Mouse (Mus musculus) MEL (cell line): ENCODE measurements at regions not wholly inside any gene's neighbourhood (a gene's known extent, or its start where the extent isn't known, plus 50 kb on each side); places are given as distances from the start of the nearest gene placed in this dataset.

ENCODE experiments used
- DNase-seq: peaks from one replicate; pipeline ENCODE4 v3.0.0; 2011; ENCODE audit warnings: low read depth, low spot score
- H3K27ac ChIP-seq: 2 replicates; pipeline ENCODE4 v1.5.1; 2012; ENCODE audit warnings: low read depth, mild to moderate bottlenecking, control low read depth, low read length, moderate library complexity; ENCODE audit not compliant: control insufficient read depth
- H3K27me3 ChIP-seq, 2 experiments: fragments of 150-350 bp in 1 of 2; sonication (generic) in 1 of 2; 2 replicates each; pipeline ENCODE4 v1.6.1; 2012; ENCODE audit warnings: low read length in 2 of 2, mild to moderate bottlenecking in 2 of 2, improper control_type of control experiment in 1 of 2, moderate library complexity in 1 of 2; ENCODE audit not compliant: insufficient read depth in 2 of 2, control insufficient read depth in 1 of 2
- H3K36me3 ChIP-seq, 2 experiments: 2 replicates each; pipeline ENCODE4 v1.6.1; 2012 to 2014; ENCODE audit warnings: low read length in 2 of 2, improper control_type of control experiment in 1 of 2, inconsistent platforms in 1 of 2, mild to moderate bottlenecking in 1 of 2; ENCODE audit not compliant: insufficient read depth in 2 of 2, control insufficient read depth in 1 of 2
- H3K4me1 ChIP-seq, 2 experiments: fragments of 150-350 bp in 1 of 2; sonication (generic) in 1 of 2; 2 replicates each; pipeline ENCODE4 v1.6.1; 2012; ENCODE audit warnings: low read length in 2 of 2, improper control_type of control experiment in 1 of 2, mild to moderate bottlenecking in 1 of 2; ENCODE audit not compliant: insufficient read depth in 2 of 2, control insufficient read depth in 1 of 2
- H3K4me3 ChIP-seq, 2 experiments: fragments of 150-350 bp in 1 of 2; sonication (generic) in 1 of 2; 2 replicates each; pipeline ENCODE4 v1.5.1; 2012; ENCODE audit warnings: low read depth in 2 of 2, low read length in 2 of 2, mild to moderate bottlenecking in 2 of 2, moderate library complexity in 2 of 2, control low read depth in 1 of 2, improper control_type of control experiment in 1 of 2; ENCODE audit not compliant: control insufficient read depth in 1 of 2, insufficient read depth in 1 of 2
- H3K79me2 ChIP-seq: 2 replicates; pipeline ENCODE4 v1.6.1; 2012; ENCODE audit warnings: mild to moderate bottlenecking, low read length, moderate library complexity; ENCODE audit not compliant: control insufficient read depth, poor library complexity, insufficient read depth
- H3K9ac ChIP-seq: 2 replicates; pipeline ENCODE4 v1.6.1; 2012; ENCODE audit warnings: low read depth, mild to moderate bottlenecking, control low read depth, low read length, moderate library complexity; ENCODE audit not compliant: control insufficient read depth, poor library complexity, severe bottlenecking
- H3K9me3 ChIP-seq: fragments of 150-350 bp; sonication (generic); replicated peaks from 2 replicates; pipeline ENCODE4 v1.6.1; 2012; ENCODE audit warnings: mild to moderate bottlenecking, low read length, improper control_type of control experiment, moderate library complexity; ENCODE audit not compliant: insufficient read depth
- BHLHE40 ChIP-seq: IDR thresholded peaks from 2 replicates; pipeline ENCODE4 v1.6.1; 2012; ENCODE audit warnings: low read depth, mild to moderate bottlenecking, inconsistent platforms, low read length, improper control_type of control experiment, borderline replicate concordance
- CHD1 ChIP-seq: IDR thresholded peaks from 2 replicates; pipeline ENCODE4 v1.6.1; 2012; ENCODE audit warnings: low read depth, mild to moderate bottlenecking, inconsistent platforms, low read length, improper control_type of control experiment
- CTCF ChIP-seq, 3 experiments: IDR thresholded peaks in 2 of 3; conservative IDR thresholded peaks in 1 of 3; 2 replicates each; pipeline ENCODE4 v1.5.1; 2011 to 2012; ENCODE audit warnings: low read length in 3 of 3, low read depth in 2 of 3, mild to moderate bottlenecking in 2 of 3, improper control_type of control experiment in 1 of 3, inconsistent platforms in 1 of 3, mixed read lengths in 1 of 3, moderate library complexity in 1 of 3; ENCODE audit not compliant: control insufficient read depth in 1 of 3, insufficient read depth in 1 of 3, poor library complexity in 1 of 3, severe bottlenecking in 1 of 3
- E2F4 ChIP-seq: IDR thresholded peaks from 2 replicates; pipeline ENCODE4 v1.6.1; 2011; ENCODE audit warnings: low read depth, low read length, improper control_type of control experiment, borderline replicate concordance
- ELF1 ChIP-seq: IDR thresholded peaks from 2 replicates; pipeline ENCODE4 v1.6.1; 2014; ENCODE audit warnings: low read depth, mild to moderate bottlenecking, inconsistent platforms, low read length, improper control_type of control experiment, moderate library complexity
- EP300 ChIP-seq, 2 experiments: IDR thresholded peaks; 2 replicates each; pipeline ENCODE4 v1.6.1; 2011; ENCODE audit warnings: improper control_type of control experiment in 2 of 2, low read length in 2 of 2, low read depth in 1 of 2, mild to moderate bottlenecking in 1 of 2
- GABPA ChIP-seq: IDR thresholded peaks from 2 replicates; pipeline ENCODE4 v1.6.1; 2012; ENCODE audit warnings: low read depth, mild to moderate bottlenecking, inconsistent platforms, low read length, improper control_type of control experiment, moderate library complexity
- JUND ChIP-seq: IDR thresholded peaks from 2 replicates; pipeline ENCODE4 v1.6.1; 2011; ENCODE audit warnings: low read depth, mild to moderate bottlenecking, improper control_type of control experiment, low read length
- MAFK ChIP-seq: IDR thresholded peaks from 2 replicates; pipeline ENCODE4 v1.6.1; 2011; ENCODE audit warnings: low read depth, mild to moderate bottlenecking, low read length, improper control_type of control experiment, borderline replicate concordance
- MAX ChIP-seq: IDR thresholded peaks from 2 replicates; pipeline ENCODE4 v1.6.1; 2011; ENCODE audit warnings: low read length, improper control_type of control experiment
- MAZ ChIP-seq: IDR thresholded peaks from 2 replicates; pipeline ENCODE4 v1.6.1; 2012; ENCODE audit warnings: low read depth, mild to moderate bottlenecking, inconsistent platforms, low read length, improper control_type of control experiment
- MEF2A ChIP-seq: IDR thresholded peaks from 2 replicates; pipeline ENCODE4 v1.6.1; 2014; ENCODE audit warnings: low read depth, mild to moderate bottlenecking, inconsistent platforms, low read length, improper control_type of control experiment; ENCODE audit not compliant: poor library complexity, insufficient replicate concordance, severe bottlenecking; ENCODE audit errors: extremely low read depth
- MXI1 ChIP-seq: IDR thresholded peaks from 2 replicates; pipeline ENCODE4 v1.6.1; 2011; ENCODE audit warnings: mild to moderate bottlenecking, low read depth, low read length, improper control_type of control experiment
- POLR2A ChIP-seq, 2 experiments: IDR thresholded peaks; 2 replicates each; pipeline ENCODE4 v1.6.1; 2011 to 2012; ENCODE audit warnings: low read length in 2 of 2, mild to moderate bottlenecking in 2 of 2, control low read depth in 1 of 2, improper control_type of control experiment in 1 of 2, low read depth in 1 of 2, moderate library complexity in 1 of 2; ENCODE audit not compliant: control insufficient read depth in 1 of 2, insufficient read depth in 1 of 2, poor library complexity in 1 of 2
- POLR2AphosphoS2 ChIP-seq: IDR thresholded peaks from 2 replicates; pipeline ENCODE4 v1.6.1; 2011; ENCODE audit warnings: low read length, improper control_type of control experiment
- POLR2AphosphoS5 ChIP-seq: IDR thresholded peaks from 2 replicates; pipeline ENCODE4 v1.6.1; 2012; ENCODE audit warnings: low read depth, borderline replicate concordance, mild to moderate bottlenecking, inconsistent platforms, low read length, moderate library complexity, mixed read lengths
- RAD21 ChIP-seq: IDR thresholded peaks from 2 replicates; pipeline ENCODE4 v1.6.1; 2011; ENCODE audit warnings: mild to moderate bottlenecking, low read depth, low read length, improper control_type of control experiment
- RCOR1 ChIP-seq: IDR thresholded peaks from 2 replicates; pipeline ENCODE4 v1.6.1; 2012; ENCODE audit warnings: low read depth, mild to moderate bottlenecking, inconsistent platforms, low read length, improper control_type of control experiment
- SIN3A ChIP-seq: IDR thresholded peaks from 2 replicates; pipeline ENCODE4 v1.6.1; 2012; ENCODE audit warnings: low read length, improper control_type of control experiment, inconsistent platforms
- TAL1 ChIP-seq: IDR thresholded peaks from 2 replicates; pipeline ENCODE4 v1.6.1; 2012; ENCODE audit warnings: mild to moderate bottlenecking, inconsistent platforms, low read length, moderate library complexity, mixed read lengths
- TBP ChIP-seq: IDR thresholded peaks from 2 replicates; pipeline ENCODE4 v1.8.0; 2011; ENCODE audit warnings: low read depth, low read length, improper control_type of control experiment
- UBTF ChIP-seq: IDR thresholded peaks from 2 replicates; pipeline ENCODE4 v1.6.1; 2012; ENCODE audit warnings: low read depth, mild to moderate bottlenecking, inconsistent platforms, low read length, improper control_type of control experiment, moderate library complexity, borderline replicate concordance; ENCODE audit not compliant: insufficient read depth
- USF2 ChIP-seq, 2 experiments: IDR thresholded peaks; 2 replicates each; pipeline ENCODE4 v1.6.1; 2011 to 2012; ENCODE audit warnings: improper control_type of control experiment in 2 of 2, low read length in 2 of 2, borderline replicate concordance in 1 of 2, inconsistent platforms in 1 of 2, low read depth in 1 of 2, mild to moderate bottlenecking in 1 of 2; ENCODE audit not compliant: insufficient read depth in 1 of 2
- ZC3H11A ChIP-seq: IDR thresholded peaks from 2 replicates; pipeline ENCODE4 v1.6.1; 2012; ENCODE audit warnings: low read depth, mild to moderate bottlenecking, inconsistent platforms, low read length, improper control_type of control experiment
- ZMIZ1 ChIP-seq: IDR thresholded peaks from 2 replicates; pipeline ENCODE4 v1.6.1; 2012; ENCODE audit warnings: low read depth, mild to moderate bottlenecking, inconsistent platforms, low read length, improper control_type of control experiment, moderate library complexity
- ZNF384 ChIP-seq: IDR thresholded peaks from 2 replicates; pipeline ENCODE4 v1.6.1; 2012; ENCODE audit warnings: low read depth, mild to moderate bottlenecking, inconsistent platforms, low read length, improper control_type of control experiment

DNA sequence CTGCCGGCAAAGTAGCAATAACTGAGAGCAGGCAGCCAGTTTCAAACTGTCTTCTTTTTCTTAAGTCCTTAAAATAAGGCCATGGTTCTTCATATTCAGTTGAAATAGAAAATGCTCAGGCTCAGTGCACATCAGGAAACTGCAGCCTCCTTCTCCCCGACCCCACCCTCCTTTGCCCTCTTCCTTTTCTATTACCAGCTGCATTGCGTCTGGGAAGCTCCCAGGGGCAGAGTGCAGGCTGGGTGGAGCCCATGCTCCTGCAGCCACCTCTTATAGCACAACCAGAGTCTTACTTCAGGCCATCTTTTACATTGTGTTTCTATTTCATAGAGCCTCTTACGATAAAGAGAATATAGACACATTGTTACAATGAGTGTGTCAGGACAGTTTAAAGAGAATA is 288.2 kb downstream of the Hace1 start:
- Histone ChIP-seq H3K9me3 (no peaks in the 10 kb centered on the region), H3K9ac (no peak overlapping the region), H3K79me2 (no peaks in the 10 kb centered on the region), H3K4me3 (no peak overlapping the region), H3K27ac (no peak overlapping the region), H3K36me3 (no peaks in the 10 kb centered on the region), H3K27me3 (no peaks in the 10 kb centered on the region; a peak in 1 of 4 replicates), H3K4me1 (no peaks in the 10 kb centered on the region)
- TF ChIP-seq TBP (no peak), MXI1 (no peak), E2F4 (no peak), RCOR1 (no peak), POLR2AphosphoS5 (no peak), UBTF (no peak), BHLHE40 (no peak), MAFK (no peak), TAL1 (no peak), GABPA (no peak), ELF1 (no peak), CHD1 (no peak), MEF2A (no peak), POLR2AphosphoS2 (no peak), CTCF (IDR thresholded peaks at IDR 0.05 in 2 of 3, conservative IDR thresholded peaks at IDR 0.05 in 1 of 3; ENCODE audit: control insufficient read depth in 1 of 3, insufficient read depth in 1 of 3, low read depth in 2 of 3, low read length in 3 of 3, poor library complexity in 1 of 3, severe bottlenecking in 1 of 3) (no peak), ZNF384 (no peak), MAX (no peak), MAZ (no peak), SIN3A (no peak), JUND (no peak)
- no peak for DNase-seq

DNA sequence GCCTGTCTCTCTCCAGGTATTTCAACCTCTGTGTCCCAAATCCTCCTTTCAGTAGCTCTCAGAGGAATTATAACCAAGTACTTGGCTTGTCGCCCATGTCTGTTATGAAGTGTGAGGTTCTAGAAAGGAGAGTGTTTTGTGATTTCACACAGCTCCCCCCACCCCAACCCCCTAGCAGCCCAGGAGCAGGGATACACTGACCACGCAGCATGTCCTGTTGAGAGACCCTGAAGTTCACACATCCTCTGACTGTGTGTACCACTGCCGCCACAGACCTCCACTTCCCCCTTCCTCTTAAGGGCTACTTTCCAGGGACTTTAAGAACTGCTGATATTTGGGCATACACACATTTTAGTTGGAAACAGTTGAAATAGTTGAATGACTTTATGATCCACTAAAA is 289.2 kb downstream of the Hace1 start:
- Histone ChIP-seq H3K27ac (no peak overlapping the region), H3K27me3 (no peaks in the 10 kb centered on the region; a peak in 1 of 4 replicates)
- no peak for TF ChIP-seq USF2 (IDR thresholded peaks at IDR 0.05; ENCODE audit: borderline replicate concordance in 1 of 2, insufficient read depth in 1 of 2, low read depth in 1 of 2, low read length in 2 of 2)
- no peak for TF ChIP-seq RAD21
- no peak for TF ChIP-seq ELF1
- no peak for TF ChIP-seq SIN3A
- no peak for TF ChIP-seq ZMIZ1
- TF ChIP-seq BHLHE40: no peak
- TF ChIP-seq POLR2A (IDR thresholded peaks at IDR 0.05; ENCODE audit: control insufficient read depth in 1 of 2, insufficient read depth in 1 of 2, low read depth in 1 of 2, low read length in 2 of 2, poor library complexity in 1 of 2): no peak
- TF ChIP-seq EP300 (IDR thresholded peaks at IDR 0.05; ENCODE audit: low read depth in 1 of 2, low read length in 2 of 2): no peak
- no peak for TF ChIP-seq ZC3H11A
- TF ChIP-seq E2F4: no peak
- no peak for TF ChIP-seq JUND
- TF ChIP-seq CHD1: no peak
- TF ChIP-seq POLR2AphosphoS2: no peak
- TF ChIP-seq, all 39 proteins: peak for 0
- DNase-seq: no peak
- Histone ChIP-seq H3K79me2 (no peaks in the 10 kb centered on the region), H3K4me1 (no peaks in the 10 kb centered on the region), H3K36me3 (no peaks in the 10 kb centered on the region), H3K4me3 (no peak overlapping the region), H3K9me3 (no peaks in the 10 kb centered on the region), H3K9ac (no peak overlapping the region)
